Mouse (Mus musculus): ENCODE measurements at regions not wholly inside any gene's neighbourhood (a gene's known extent, or its start where the extent isn't known, plus 50 kb on each side); places are given as distances from the start of the nearest gene placed in this dataset.
A peak's percentile ranks its signal among the peaks of the same experiment; 100 is the strongest.

DNA sequence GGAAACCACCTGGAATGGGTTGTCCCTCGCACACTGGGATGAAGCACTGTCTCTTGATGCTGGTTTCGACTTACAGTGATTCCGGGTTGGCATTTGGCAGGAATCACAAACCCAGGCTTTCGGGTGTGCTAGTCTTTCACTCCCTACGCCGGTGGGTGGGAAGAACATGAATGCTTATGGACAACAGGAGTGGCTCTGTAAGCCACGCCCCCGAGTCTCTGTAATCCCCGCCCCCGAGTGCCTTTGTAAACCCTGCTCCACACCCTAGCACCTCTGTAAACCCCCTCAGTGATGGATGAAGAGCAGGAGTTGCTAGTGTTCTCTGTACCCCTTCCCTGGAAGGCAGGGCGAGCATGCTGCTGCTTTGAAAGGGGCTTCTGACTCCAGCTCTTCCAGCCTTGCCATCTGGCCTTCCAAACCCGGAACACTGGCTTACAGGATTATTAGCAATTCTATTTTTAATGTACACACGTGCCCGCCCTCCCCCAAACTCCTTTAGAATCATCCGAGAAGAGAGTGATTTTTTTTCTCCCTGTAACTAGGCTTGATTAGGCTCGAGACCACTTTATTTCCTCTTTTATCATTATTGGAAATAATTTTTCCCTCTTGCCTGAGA is 272.6 kb downstream of the Vrk1 start:
- H3K27ac ChIP-seq = no peak overlapping the region
- WGBS = 52% methylated on average over 16 of the region's 16 CpGs
- no peaks in the 10 kb centered on the region for H3K36me3 ChIP-seq
- H3K27me3 ChIP-seq = no peaks in the 10 kb centered on the region
- no peak for ATAC-seq (ENCODE audit: insufficient number of reproducible peaks, insufficient read depth, low FRiP score, low TSS enrichment, low read depth)
- no peaks in the 10 kb centered on the region for H3K4me1 ChIP-seq
- H3K9ac ChIP-seq = no peak overlapping the region
- H3K4me3 ChIP-seq = no peak overlapping the region
- H3K9me3 ChIP-seq = 0 out of 2 replicates have a peak, but pooled peaks cover 3% of the 10 kb centered on the region
- H3K4me2 ChIP-seq = no peak overlapping the region

DNA sequence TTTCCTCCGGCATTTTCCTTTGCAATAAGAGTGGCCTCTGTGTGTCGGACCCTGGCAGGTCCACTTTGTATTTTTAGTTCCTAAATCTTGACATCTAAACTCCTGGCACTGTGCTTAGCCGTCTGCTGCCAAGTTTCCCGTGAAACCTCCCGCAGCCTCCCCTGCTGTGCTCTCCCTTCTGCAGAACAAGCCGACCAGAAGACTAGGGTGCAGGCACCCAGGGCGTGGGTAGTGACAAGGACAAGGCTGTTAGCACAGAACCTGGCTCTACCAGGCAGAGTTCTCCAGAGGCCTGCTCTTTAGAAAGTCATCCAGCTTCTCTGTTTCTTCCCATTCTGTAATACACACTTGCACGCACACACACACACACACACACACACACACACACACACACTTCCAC is 274.8 kb downstream of the Vrk1 start:
- H3K9ac ChIP-seq = no peak overlapping the region
- WGBS = 78% methylated on average over 8 of the region's 8 CpGs
- no peaks in the 10 kb centered on the region for H3K36me3 ChIP-seq
- H3K4me1 ChIP-seq = no peaks in the 10 kb centered on the region
- H3K27me3 ChIP-seq = no peaks in the 10 kb centered on the region
- H3K9me3 ChIP-seq = 0 out of 2 replicates have a peak, but pooled peaks cover 3% of the 10 kb centered on the region
- H3K4me3 ChIP-seq = no peak overlapping the region
- no peak overlapping the region for H3K4me2 ChIP-seq
- no peak for ATAC-seq (ENCODE audit: insufficient number of reproducible peaks, insufficient read depth, low FRiP score, low TSS enrichment, low read depth)
- H3K27ac ChIP-seq = no peak overlapping the region

DNA sequence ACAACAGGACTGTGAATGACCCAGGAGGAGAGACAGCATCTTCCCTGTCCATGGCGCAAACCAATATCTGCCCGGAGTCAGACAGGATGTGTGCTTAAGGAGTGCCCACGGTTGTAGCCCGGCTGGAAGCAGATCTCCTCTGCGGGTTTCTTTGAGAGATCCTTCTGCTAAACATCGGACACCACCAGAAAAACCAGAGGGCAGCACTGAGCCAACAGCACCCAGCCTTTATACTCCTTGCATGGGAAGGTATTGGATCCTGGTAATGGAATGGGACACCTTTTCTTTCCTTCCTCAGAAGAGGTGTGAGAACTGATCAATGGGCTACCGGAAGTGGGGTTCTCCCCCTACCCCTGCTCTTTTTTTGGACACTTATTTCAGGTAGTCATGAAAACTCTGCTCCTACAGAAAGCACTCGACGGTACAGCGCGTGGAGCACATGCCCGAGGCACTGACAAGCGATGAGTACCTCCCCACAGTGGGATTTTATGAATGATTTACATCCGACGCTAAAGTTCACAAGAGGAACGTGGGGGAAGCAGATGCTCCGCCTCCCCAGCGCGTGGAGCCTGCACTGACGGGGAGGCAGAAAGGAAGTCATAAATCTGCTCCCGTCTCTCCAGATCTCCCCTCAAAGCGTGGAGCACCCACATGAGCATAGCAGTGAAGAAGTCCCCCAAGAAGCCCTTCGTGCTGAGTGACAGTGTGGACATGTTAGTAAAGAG is 278.9 kb downstream of the Vrk1 start:
- Histone ChIP-seq H3K27ac (no peak overlapping the region), H3K4me2 (no peak overlapping the region), H3K4me3 (no peak overlapping the region), H3K9ac (no peak overlapping the region), H3K36me3 (no peaks in the 10 kb centered on the region), H3K4me1 (peaks cover 5% of the 10 kb centered on the region; the same call in 1 of the 2 replicates), H3K9me3 (no peaks in the 10 kb centered on the region), H3K27me3 (no peaks in the 10 kb centered on the region)
- ATAC-seq (ENCODE audit: insufficient number of reproducible peaks, insufficient read depth, low FRiP score, low TSS enrichment, low read depth) = no peak
- WGBS = 71% methylated on average over 23 of the region's 23 CpGs

DNA sequence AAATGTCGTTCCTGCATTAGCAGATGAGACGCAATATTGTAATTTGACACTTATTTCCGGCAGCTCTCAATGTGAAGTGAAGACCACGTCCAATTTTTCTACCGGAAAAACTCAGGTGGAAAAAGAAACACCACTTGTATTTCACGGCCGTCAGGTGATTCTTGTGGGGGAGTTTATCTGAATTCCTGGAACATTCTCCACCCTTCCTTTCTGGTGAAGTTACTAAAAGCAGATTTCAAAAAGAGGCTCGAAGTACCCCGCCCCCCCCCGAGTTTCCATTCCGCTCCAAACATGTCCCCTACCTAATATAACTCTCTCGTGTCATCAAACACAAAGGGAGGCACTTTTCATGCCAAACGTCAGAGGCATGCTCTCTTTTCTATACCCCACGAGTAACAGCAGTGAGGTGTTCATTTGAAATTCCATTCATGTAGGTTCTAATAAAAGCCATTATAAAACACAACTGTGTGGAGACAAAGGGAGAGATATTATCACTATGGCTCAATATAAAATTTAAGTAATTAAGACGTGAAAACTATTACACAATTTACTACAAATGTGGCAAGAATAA is 281.5 kb downstream of the Vrk1 start:
- Histone ChIP-seq H3K4me1 (peaks cover 14% of the 10 kb centered on the region; the same call in 1 of the 2 replicates), H3K9ac (no peak overlapping the region), H3K4me3 (no peak overlapping the region), H3K4me2 (peak overlapping the region; percentile 24), H3K36me3 (no peaks in the 10 kb centered on the region), H3K27me3 (no peaks in the 10 kb centered on the region), H3K27ac (no peak overlapping the region), H3K9me3 (no peaks in the 10 kb centered on the region)
- 41% methylated on average over 15 of the region's 15 CpGs for whole genome bisulfite sequencing
- ATAC-seq (ENCODE audit: insufficient number of reproducible peaks, insufficient read depth, low FRiP score, low TSS enrichment, low read depth) = no peak

DNA sequence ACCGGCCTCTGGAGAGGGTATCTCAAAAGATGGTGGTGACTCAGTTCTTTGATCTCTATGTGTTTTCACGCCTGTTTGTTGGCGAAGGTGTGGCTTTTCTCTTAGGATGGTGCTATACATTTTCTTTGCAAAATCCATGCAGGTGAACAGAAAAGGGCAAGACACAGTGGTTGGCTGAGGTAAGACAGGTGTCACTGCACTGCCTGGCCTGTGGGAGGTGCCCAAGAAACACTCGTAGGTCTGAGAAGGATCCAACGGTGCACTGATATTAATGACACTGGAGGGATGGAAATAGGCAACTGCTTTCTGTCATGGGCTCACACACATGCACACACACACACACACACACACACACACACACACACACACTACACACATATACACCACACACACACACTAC is 283.1 kb downstream of the Vrk1 start:
- Histone ChIP-seq H3K9me3 (no peaks in the 10 kb centered on the region), H3K4me1 (peaks cover 14% of the 10 kb centered on the region; the same call in 1 of the 2 replicates), H3K9ac (no peak overlapping the region), H3K27me3 (no peaks in the 10 kb centered on the region), H3K4me2 (no peak overlapping the region), H3K36me3 (no peaks in the 10 kb centered on the region), H3K27ac (no peak overlapping the region), H3K4me3 (no peak overlapping the region)
- ATAC-seq (ENCODE audit: insufficient number of reproducible peaks, insufficient read depth, low FRiP score, low TSS enrichment, low read depth) = no peak
- WGBS = 62% methylated on average over 5 of the region's 5 CpGs

DNA sequence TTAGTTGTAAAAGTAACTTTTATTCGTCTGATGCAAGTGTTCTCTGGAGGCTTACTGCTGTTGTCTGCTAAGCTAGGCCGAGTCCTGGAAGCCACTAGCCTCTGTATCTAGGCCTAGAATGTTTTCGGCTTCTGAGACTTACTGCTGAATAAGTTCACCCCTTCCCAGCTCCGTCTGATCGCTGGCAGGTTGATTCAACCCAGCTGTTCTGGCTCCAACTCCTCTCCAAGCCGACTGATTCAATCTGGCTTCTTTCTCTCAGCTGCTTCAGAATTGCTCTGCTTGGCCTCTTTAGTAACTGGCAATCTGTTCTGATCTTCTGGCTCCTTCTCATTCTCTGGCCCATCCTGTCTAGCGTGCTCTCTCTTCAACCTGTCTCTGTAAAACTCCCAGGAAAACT is 285.6 kb downstream of the Vrk1 start:
- H3K9ac ChIP-seq = no peak overlapping the region
- no peak overlapping the region for H3K4me3 ChIP-seq
- H3K4me2 ChIP-seq = no peak overlapping the region
- peak overlapping the region; percentile 11; the same call in 1 of the 2 replicates for H3K27ac ChIP-seq
- no peaks in the 10 kb centered on the region for H3K27me3 ChIP-seq
- WGBS = 29% methylated on average over 7 of the region's 7 CpGs
- peaks cover 16% of the 10 kb centered on the region for H3K4me1 ChIP-seq
- ATAC-seq (ENCODE audit: insufficient number of reproducible peaks, insufficient read depth, low FRiP score, low TSS enrichment, low read depth) = no peak
- no peaks in the 10 kb centered on the region for H3K9me3 ChIP-seq
- no peaks in the 10 kb centered on the region for H3K36me3 ChIP-seq

DNA sequence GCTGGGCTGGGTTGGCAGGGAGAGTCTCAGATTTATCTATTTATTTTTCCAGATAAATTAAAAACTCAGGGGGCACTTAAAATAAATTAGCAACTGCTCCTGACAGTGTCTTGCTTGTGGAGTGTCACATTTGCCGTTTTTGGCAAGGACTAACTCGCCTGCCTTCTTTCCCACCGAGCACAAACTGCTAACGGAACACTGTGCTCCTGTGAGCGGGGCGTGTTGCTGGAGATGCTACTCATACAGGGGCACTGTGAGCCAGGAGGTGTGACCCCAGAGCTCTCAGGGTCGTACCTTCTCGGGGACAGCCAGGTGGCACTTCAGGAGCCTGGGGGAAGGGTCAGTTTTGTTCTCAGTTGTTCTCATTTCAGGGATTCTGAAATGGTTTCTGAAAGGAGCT is 292.6 kb downstream of the Vrk1 start:
- no peak overlapping the region for H3K9ac ChIP-seq
- no peak overlapping the region for H3K27ac ChIP-seq
- H3K4me3 ChIP-seq = no peak overlapping the region
- no peak overlapping the region for H3K4me2 ChIP-seq
- H3K9me3 ChIP-seq = no peaks in the 10 kb centered on the region
- H3K4me1 ChIP-seq = peaks cover 8% of the 10 kb centered on the region
- no peak for ATAC-seq (ENCODE audit: insufficient number of reproducible peaks, insufficient read depth, low FRiP score, low TSS enrichment, low read depth)
- H3K27me3 ChIP-seq = no peaks in the 10 kb centered on the region; the same call in 1 of the 2 replicates
- 64% methylated on average over 8 of the region's 8 CpGs for WGBS
- no peaks in the 10 kb centered on the region for H3K36me3 ChIP-seq

DNA sequence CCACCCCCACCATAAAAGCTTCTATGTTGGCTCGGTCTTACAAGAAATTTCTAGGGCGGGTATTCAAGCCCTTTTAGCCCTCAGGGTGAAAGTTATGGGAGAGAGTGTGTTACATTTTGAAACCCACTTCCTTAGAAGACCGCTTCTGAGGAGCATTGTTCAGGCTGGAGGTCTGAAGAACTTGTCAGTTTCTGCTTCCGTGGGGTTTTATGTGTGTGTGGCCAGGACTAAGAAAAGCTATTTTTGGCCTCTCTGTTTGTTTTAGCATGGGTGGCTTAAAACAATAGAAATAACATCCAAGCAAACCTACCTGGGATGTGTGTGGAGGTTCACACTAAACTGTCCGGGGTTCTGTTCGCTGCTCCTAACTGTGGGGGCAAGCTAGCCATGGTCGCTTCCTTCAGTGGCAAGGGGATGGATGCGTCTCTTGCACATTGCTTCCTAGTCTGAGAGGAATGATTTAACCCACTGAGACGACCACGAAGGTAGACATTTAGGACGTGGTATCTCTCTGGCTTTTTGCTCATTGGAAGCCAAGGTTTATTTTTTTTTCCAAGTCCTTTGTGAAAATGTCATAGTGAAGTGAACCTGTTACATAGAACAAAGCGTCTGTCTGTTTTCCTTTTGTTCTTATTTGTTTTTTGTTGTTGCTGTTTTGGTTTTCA is 298.4 kb downstream of the Vrk1 start:
- no peak for ATAC-seq (ENCODE audit: insufficient number of reproducible peaks, insufficient read depth, low FRiP score, low TSS enrichment, low read depth)
- no peaks in the 10 kb centered on the region for H3K36me3 ChIP-seq
- no peak overlapping the region for H3K4me3 ChIP-seq
- WGBS = 69% methylated on average over 12 of the region's 12 CpGs
- H3K27me3 ChIP-seq = peaks cover 30% of the 10 kb centered on the region; the same call in 1 of the 2 replicates
- H3K9ac ChIP-seq = no peak overlapping the region
- no peak overlapping the region for H3K4me2 ChIP-seq
- H3K4me1 ChIP-seq = peaks cover 20% of the 10 kb centered on the region
- H3K27ac ChIP-seq = no peak overlapping the region
- no peaks in the 10 kb centered on the region for H3K9me3 ChIP-seq

DNA sequence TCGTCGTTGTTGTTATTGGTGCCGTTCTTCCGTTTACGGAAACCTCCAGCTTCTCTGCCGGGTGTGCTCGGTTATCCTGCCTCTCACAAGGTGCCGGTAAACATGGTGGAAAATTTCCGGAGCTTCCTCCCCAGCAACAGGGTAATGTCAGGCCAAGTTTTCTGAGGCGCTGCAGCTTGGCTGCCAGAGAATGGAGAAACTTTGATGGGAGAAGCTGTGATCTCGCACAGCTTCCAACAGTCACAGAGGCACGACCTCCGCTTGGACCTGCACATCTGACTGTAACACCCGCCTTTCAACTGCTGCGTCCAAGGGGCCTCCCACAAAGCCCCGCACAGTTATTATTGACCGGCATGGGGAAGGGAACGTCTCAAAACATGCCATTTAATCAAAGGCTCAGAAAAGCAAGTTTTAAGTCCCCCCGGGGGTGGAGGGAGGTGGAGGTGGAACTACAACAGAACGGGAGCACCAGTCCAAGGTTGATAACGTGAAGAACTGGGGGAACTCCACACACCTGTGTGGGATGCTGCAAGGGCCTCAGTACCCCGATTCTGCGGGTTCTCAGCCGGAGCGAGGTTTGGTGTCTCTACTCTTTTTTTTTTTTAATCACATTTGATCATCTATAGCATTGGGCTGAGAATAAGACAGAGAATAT is 299.1 kb downstream of the Vrk1 start:
- no peak overlapping the region for H3K9ac ChIP-seq
- WGBS = 73% methylated on average over 25 of the region's 25 CpGs
- H3K27me3 ChIP-seq = peaks cover 30% of the 10 kb centered on the region; the same call in 1 of the 2 replicates
- no peak overlapping the region for H3K27ac ChIP-seq
- no peaks in the 10 kb centered on the region for H3K36me3 ChIP-seq
- H3K4me2 ChIP-seq = no peak overlapping the region
- no peak for ATAC-seq (ENCODE audit: insufficient number of reproducible peaks, insufficient read depth, low FRiP score, low TSS enrichment, low read depth)
- no peaks in the 10 kb centered on the region for H3K9me3 ChIP-seq
- H3K4me1 ChIP-seq = peaks cover 20% of the 10 kb centered on the region
- H3K4me3 ChIP-seq = no peak overlapping the region

DNA sequence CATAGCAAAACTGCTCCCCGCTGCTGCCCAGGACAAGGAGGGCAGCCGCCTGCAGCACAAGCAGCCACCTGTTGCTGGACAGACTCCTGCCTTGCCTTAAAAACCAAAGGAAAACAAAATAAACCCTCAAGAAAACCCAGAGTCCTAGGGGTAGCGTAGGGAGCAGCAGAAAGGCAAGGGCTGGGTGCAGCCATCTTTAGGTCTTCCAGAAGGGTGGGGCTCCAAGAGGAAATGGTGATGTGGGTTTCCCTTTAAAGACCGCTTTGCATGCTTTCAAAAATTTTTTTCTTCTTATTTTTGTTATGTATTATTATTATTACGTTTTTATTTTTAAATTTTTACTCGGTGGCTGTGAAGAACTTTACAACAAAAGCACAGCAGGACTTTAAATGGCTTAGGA is 300.1 kb downstream of the Vrk1 start:
- H3K9me3 ChIP-seq = no peaks in the 10 kb centered on the region
- ATAC-seq (ENCODE audit: insufficient number of reproducible peaks, insufficient read depth, low FRiP score, low TSS enrichment, low read depth) = no peak
- peaks cover 20% of the 10 kb centered on the region for H3K4me1 ChIP-seq
- WGBS = 46% methylated on average over 6 of the region's 6 CpGs
- no peak overlapping the region for H3K9ac ChIP-seq
- H3K27me3 ChIP-seq = peaks cover 30% of the 10 kb centered on the region; the same call in 1 of the 2 replicates
- H3K4me3 ChIP-seq = peak overlapping the region; percentile 54
- no peak overlapping the region for H3K27ac ChIP-seq
- H3K4me2 ChIP-seq = peak overlapping the region; percentile 85
- H3K36me3 ChIP-seq = no peaks in the 10 kb centered on the region

DNA sequence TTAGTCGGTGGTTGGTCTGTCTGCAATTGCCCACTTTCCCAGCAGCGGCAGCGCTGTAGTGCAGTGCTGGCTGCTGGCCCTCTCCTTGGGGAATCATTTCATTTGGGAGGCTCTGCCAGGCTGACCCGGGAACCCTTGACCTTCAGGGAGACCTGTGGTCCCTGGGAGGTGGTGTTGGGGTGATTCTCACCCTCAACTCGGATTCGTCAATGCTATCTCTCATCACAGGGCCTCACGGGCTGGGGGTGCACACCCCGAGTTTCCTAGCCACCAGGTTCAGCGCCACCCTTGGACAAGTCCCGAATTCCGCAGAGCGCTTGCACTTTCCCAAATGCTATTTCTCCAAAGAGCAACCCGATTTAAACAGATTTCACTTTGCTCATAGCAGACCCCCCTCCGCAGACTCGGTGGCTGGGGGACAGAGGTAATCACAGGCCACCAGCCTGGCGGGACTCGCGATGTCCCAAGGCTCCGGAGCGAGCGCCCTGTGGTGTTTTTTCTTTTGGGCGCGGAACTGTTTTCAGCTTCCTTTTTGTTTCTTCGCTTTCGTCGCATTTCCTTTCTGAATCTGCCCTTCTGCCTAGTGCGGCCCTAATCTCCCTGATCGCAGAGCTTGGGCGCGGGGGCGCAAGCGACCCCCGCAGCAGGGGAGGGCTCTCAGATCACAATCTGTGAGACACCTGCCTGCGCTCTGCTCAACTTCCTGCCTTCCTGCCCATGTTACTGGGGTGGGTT is 300.7 kb downstream of the Vrk1 start:
- no peaks in the 10 kb centered on the region for H3K9me3 ChIP-seq
- peak overlapping the region; percentile 85 for H3K4me2 ChIP-seq
- H3K27me3 ChIP-seq = peaks cover 30% of the 10 kb centered on the region; the same call in 1 of the 2 replicates
- peaks cover 20% of the 10 kb centered on the region for H3K4me1 ChIP-seq
- no peaks in the 10 kb centered on the region for H3K36me3 ChIP-seq
- H3K9ac ChIP-seq = peak overlapping the region; percentile 75
- ATAC-seq (ENCODE audit: insufficient number of reproducible peaks, insufficient read depth, low FRiP score, low TSS enrichment, low read depth) = no peak
- WGBS = under 1% methylated on average over 34 of the region's 34 CpGs
- peak overlapping the region; percentile 54 for H3K4me3 ChIP-seq
- H3K27ac ChIP-seq = no peak overlapping the region
